Mouse (Mus musculus) ES-E14 (cell line): Measurements from ENCODE around the gene 2210010C04Rik. TPM values are rescaled to one million over a fixed set of nuclear protein-coding genes. Genes with fewer than 3 reads are reported as not detected.

Experiments
- DNase-seq: peaks from one replicate; pipeline ENCODE4 v3.0.0-alpha.2; 2013; ENCODE audit warnings: low read depth, low spot score
- H3K27ac ChIP-seq: 2 replicates; pipeline ENCODE4 v1.5.1; 2012; ENCODE audit warnings: low read depth, mild to moderate bottlenecking, low read length, moderate library complexity, mixed read lengths; ENCODE audit not compliant: poor library complexity, insufficient read depth, severe bottlenecking
- H3K36me3 ChIP-seq: 2 replicates; pipeline ENCODE4 v1.6.1; 2012; ENCODE audit warnings: mild to moderate bottlenecking, low read length, moderate library complexity, mixed read lengths; ENCODE audit not compliant: control insufficient read depth, poor library complexity, insufficient read depth, severe bottlenecking
- H3K4me1 ChIP-seq, 2 experiments: fragments of 150-350 bp in 1 of 2; sonication (generic) in 1 of 2; 2 replicates each; pipeline ENCODE4 v1.6.1; 2012; ENCODE audit warnings: low read length in 2 of 2, mild to moderate bottlenecking in 1 of 2, mixed read lengths in 1 of 2; ENCODE audit not compliant: control insufficient read depth in 2 of 2, insufficient read depth in 2 of 2, poor library complexity in 1 of 2
- H3K4me3 ChIP-seq, 2 experiments: fragments of 150-350 bp in 1 of 2; sonication (generic) in 1 of 2; 2 replicates each; pipeline ENCODE4 v1.5.1; 2012; ENCODE audit warnings: low read length in 2 of 2, low read depth in 1 of 2, mild to moderate bottlenecking in 1 of 2, mixed read lengths in 1 of 2; ENCODE audit not compliant: insufficient read depth in 1 of 2, poor library complexity in 1 of 2, severe bottlenecking in 1 of 2
- H3K9ac ChIP-seq: 2 replicates; pipeline ENCODE4 v1.6.1; 2012; ENCODE audit warnings: low read depth, mild to moderate bottlenecking, low read length, mixed read lengths; ENCODE audit not compliant: poor library complexity, insufficient read depth, severe bottlenecking
- H3K9me3 ChIP-seq: fragments of 150-350 bp; sonication (generic); 2 replicates; pipeline ENCODE4 v1.6.1; 2012; ENCODE audit warnings: low read depth, mild to moderate bottlenecking, low read length; ENCODE audit not compliant: control insufficient read depth, insufficient read depth
- CHD2 ChIP-seq: IDR thresholded peaks from 2 replicates; pipeline ENCODE4 v1.6.1; 2014; ENCODE audit warnings: mild to moderate bottlenecking, low read depth, low read length, inconsistent platforms
- HCFC1 ChIP-seq: IDR thresholded peaks from 2 replicates; pipeline ENCODE4 v1.6.1; 2012; ENCODE audit warnings: low read length, inconsistent platforms, borderline replicate concordance; ENCODE audit not compliant: insufficient read depth
- MAFK ChIP-seq: IDR thresholded peaks from 2 replicates; pipeline ENCODE4 v1.6.1; 2014; ENCODE audit warnings: mild to moderate bottlenecking, low read depth, low read length, inconsistent platforms; ENCODE audit not compliant: insufficient read depth
- ZC3H11A ChIP-seq: IDR thresholded peaks from 2 replicates; pipeline ENCODE4 v1.6.1; 2012; ENCODE audit warnings: low read depth, mild to moderate bottlenecking, inconsistent platforms, low read length, borderline replicate concordance
- ZNF384 ChIP-seq: IDR thresholded peaks from 2 replicates; pipeline ENCODE4 v1.6.1; 2012; ENCODE audit warnings: low read depth, low read length, inconsistent platforms
- in situ Hi-C, 2 experiments: fragments of 600-800 bp; cut with MboI; formaldehyde crosslinking; loops; one replicate each; pipeline ENCODE4 v1.15.1; 2025; ENCODE audit warnings: low sequenced_read_pairs in 2 of 2, inconsistent platforms in 1 of 2; ENCODE audit not compliant: unreplicated experiment in 2 of 2
- total RNA-seq: library from RNA; depleted of rRNA; stranded (reverse); fragments of 300-350 nt; gene quantifications from 2 replicates; pipeline ENCODE4 v1.2.3, GENCODE M21; 2012; rRNA removed

Gene 2210010C04Rik
- not detected in 2 replicates for total RNA-seq

- no peak within 1 kb of the TSS for H3K4me3 ChIP-seq
Measured at GRCm38 (mm10) chr6:41035409-41035808, at the start of gene 2210010C04Rik. TSS of gene 2210010C04Rik (minus strand) at chr6:41035509.

DNA sequence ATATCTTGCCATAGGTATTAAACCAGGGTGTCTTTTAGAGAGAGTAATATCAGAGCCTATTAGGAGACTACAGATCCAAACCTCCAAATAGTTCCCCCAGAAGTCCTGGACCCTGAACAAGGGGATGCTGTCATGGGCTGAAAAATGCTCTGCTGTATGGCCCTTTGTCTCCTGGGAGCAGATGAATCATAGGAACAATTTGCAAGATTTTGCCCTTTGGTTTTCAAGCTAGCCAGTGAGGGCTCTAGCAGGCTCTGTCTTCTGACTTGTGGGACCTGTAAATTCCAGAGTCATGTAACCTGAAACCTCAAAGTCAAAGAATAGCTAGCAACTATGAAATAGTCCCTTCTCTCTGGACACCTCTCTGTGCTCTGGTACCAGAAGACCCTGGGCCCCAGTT lies 44.8 kb upstream of the 2210010C04Rik start:
- H3K9me3 ChIP-seq = no peaks in the 10 kb centered on the region
- no peak for TF ChIP-seq MAFK
- TF ChIP-seq ZC3H11A = no peak
- no peak for TF ChIP-seq HCFC1
- TF ChIP-seq CHD2 = no peak
- no peak for TF ChIP-seq ZNF384
- no peak for DNase-seq
- no peak overlapping the region for H3K4me3 ChIP-seq
- H3K4me1 ChIP-seq = no peaks in the 10 kb centered on the region
- H3K27ac ChIP-seq = no peak overlapping the region
- H3K36me3 ChIP-seq = no peaks in the 10 kb centered on the region
- in situ Hi-C loops = no loop called here
- no peak overlapping the region for H3K9ac ChIP-seq

More at GRCm38 (mm10) chr6:41035409-41035808, at the start of gene 2210010C04Rik:
- Histone ChIP-seq H3K9me3 (no peaks in the 10 kb centered on the region), H3K36me3 (no peaks in the 10 kb centered on the region), H3K9ac (no peak within 1 kb of the TSS), H3K27ac (no peak within 1 kb of the TSS), H3K4me1 (no peaks in the 10 kb centered on the region)
- in situ Hi-C loops = no loop called here
- DNase-seq = no peak
- no peak for TF ChIP-seq HCFC1

- in situ Hi-C loops = no loop called here
- H3K9me3 ChIP-seq = no peaks in the 10 kb centered on the region
- H3K4me1 ChIP-seq = no peaks in the 10 kb centered on the region
- no peak for DNase-seq
- no peak for TF ChIP-seq ZNF384
- TF ChIP-seq MAFK = no peak
- no peak for TF ChIP-seq ZC3H11A
- TF ChIP-seq CHD2 = no peak
- TF ChIP-seq HCFC1 = no peak
- no peak overlapping the region for H3K9ac ChIP-seq
- no peak overlapping the region for H3K4me3 ChIP-seq
- H3K36me3 ChIP-seq = no peaks in the 10 kb centered on the region
- no peak overlapping the region for H3K27ac ChIP-seq
Measured at GRCm38 (mm10) chr6:41078539-41079303, 43.4 kb upstream of the 2210010C04Rik start.

- no peak for DNase-seq
- no peaks in the 10 kb centered on the region for H3K9me3 ChIP-seq
- in situ Hi-C loops = no loop called here
- no peak overlapping the region for H3K4me3 ChIP-seq
- H3K9ac ChIP-seq = no peak overlapping the region
- no peak overlapping the region for H3K27ac ChIP-seq
- no peaks in the 10 kb centered on the region for H3K4me1 ChIP-seq
- TF ChIP-seq ZC3H11A (no peak), HCFC1 (no peak)
- H3K36me3 ChIP-seq = no peaks in the 10 kb centered on the region
Measured at GRCm38 (mm10) chr6:41075753-41076152, 40.4 kb upstream of the 2210010C04Rik start.

- H3K9me3 ChIP-seq = no peaks in the 10 kb centered on the region
- no peaks in the 10 kb centered on the region for H3K4me1 ChIP-seq
- in situ Hi-C loops = no loop called here
- H3K9ac ChIP-seq = no peak overlapping the region
- no peak for TF ChIP-seq CHD2
- TF ChIP-seq HCFC1 = no peak
- TF ChIP-seq MAFK = no peak
- TF ChIP-seq ZC3H11A = no peak
- TF ChIP-seq ZNF384 = no peak
- no peaks in the 10 kb centered on the region for H3K36me3 ChIP-seq
- no peak overlapping the region for H3K27ac ChIP-seq
- H3K4me3 ChIP-seq = no peak overlapping the region
- no peak for DNase-seq
Measured at GRCm38 (mm10) chr6:41063332-41063731, 28.0 kb upstream of the 2210010C04Rik start.
